Mouse (Mus musculus) forebrain, embryonic 15.5 days (tissue): ENCODE data around the gene Myo15. TPM values are rescaled to one million over a fixed set of nuclear protein-coding genes. Genes with fewer than 3 reads are reported as not detected.

Source experiments
- ATAC-seq: fragments of 200-750 bp; cut with Nextera tagmentation; replicated peaks from 2 replicates; pipeline ENCODE4 v1.8.0; 2017; ENCODE audit warnings: mild to moderate bottlenecking, moderate TSS enrichment, moderate library complexity
- H3K27ac ChIP-seq: fragments of 300-500 bp; sonication (generic); replicated peaks from 2 replicates; pipeline ENCODE4 v1.5.1; 2015; ENCODE audit warnings: mild to moderate bottlenecking, inconsistent platforms
- H3K27me3 ChIP-seq: fragments of 300-500 bp; sonication (generic); 2 replicates; pipeline ENCODE4 v1.6.1; 2015; ENCODE audit warnings: inconsistent platforms
- H3K36me3 ChIP-seq: fragments of 300-500 bp; sonication (generic); 2 replicates; pipeline ENCODE4 v1.6.1; 2015; ENCODE audit warnings: mild to moderate bottlenecking, inconsistent platforms
- H3K4me1 ChIP-seq: fragments of 300-500 bp; sonication (generic); 2 replicates; pipeline ENCODE4 v1.6.1; 2015; ENCODE audit warnings: inconsistent platforms
- H3K4me2 ChIP-seq: fragments of 300-500 bp; sonication (generic); replicated peaks from 2 replicates; pipeline ENCODE4 v1.6.1; 2015; ENCODE audit warnings: mild to moderate bottlenecking, inconsistent platforms
- H3K4me3 ChIP-seq: fragments of 300-500 bp; sonication (generic); 2 replicates; pipeline ENCODE4 v1.5.1; 2015; ENCODE audit warnings: mild to moderate bottlenecking, inconsistent platforms
- H3K9ac ChIP-seq: fragments of 300-500 bp; sonication (generic); replicated peaks from 2 replicates; pipeline ENCODE4 v1.6.1; 2015; ENCODE audit warnings: mild to moderate bottlenecking, inconsistent platforms
- H3K9me3 ChIP-seq: fragments of 300-500 bp; sonication (generic); 2 replicates; pipeline ENCODE4 v1.6.1; 2016; ENCODE audit warnings: inconsistent platforms
- WGBS: fragments of 180-500 bp; shearing (Covaris S2); methylation state at CpG from one replicate; pipeline ENCODE4 v1.1.7; 2015; ENCODE audit warnings: mixed read lengths; 5-methylcytosine and 5-hydroxymethylcytosine counted together
- polyA plus RNA-seq: library from polyadenylated mRNA; unstranded; fragments of >200 nt; fragmentation: Nextera tagmentation; extraction: Ambion mirVana; gene quantifications from 2 replicates; pipeline ENCODE4 v1.2.1, GENCODE M21; 2015

Myo15 gene
- polyA plus RNA-seq, 1 experiment from 2014 or later: not detected

DNA sequence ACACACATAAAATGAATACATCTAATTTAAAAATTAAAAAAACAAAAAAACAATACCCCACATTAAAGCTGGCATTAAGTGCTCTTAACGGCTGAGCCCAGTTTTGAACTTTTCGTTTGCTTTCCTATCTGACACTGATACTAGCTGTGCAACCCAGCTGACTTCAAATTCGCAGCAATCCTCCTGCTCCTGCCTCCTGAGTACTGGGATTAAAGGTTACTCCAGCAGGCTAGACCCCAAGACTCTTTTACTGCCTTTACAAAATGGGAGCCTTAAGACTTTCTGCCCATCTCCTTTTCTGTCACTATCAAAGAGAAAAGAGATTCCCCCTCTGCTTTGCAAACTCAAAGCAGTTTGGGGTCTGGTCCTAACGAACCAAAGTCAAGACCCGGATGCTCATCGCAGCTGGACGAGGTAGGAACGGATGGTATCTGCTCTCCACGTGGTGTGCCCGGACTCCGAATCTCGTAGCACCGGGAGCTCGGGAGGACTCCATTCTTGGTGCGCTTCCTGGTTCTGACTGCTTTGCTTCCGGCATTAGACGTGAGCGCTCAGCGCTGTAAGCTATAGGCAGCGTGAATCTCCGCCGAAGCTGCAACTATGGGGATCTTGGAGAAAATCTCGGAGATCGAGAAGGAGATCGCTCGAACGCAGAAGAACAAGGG is 14.9 kb upstream of the Myo15 start, which contains the start of gene Drg2:
Gene Drg2, plus strand, starts transcription at position 512 of the 665 bp plus-strand sequence.
- peaks cover 27% of the 10 kb centered on the region for H3K36me3 ChIP-seq
- WGBS: 4% methylated on average over 27 of the region's 27 CpGs

DNA sequence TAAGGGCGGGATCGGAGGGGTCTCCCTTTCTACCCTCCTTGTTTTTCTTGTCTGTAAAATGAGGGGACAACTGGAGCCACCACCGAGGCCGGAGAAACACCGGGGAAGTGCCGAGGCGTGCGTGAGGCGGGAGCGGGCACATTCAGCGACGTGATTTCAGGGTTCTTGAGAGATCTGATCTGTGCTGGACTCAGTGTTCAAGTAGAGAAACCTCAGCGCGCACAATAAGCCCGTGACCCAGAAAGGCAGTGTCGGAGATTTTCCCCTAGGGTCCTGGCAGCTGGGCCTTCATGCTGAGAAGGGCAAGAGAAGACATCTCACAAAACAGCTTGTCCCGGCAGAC is 14.4 kb upstream of the Myo15 start:
- peaks cover 18% of the 10 kb centered on the region for H3K4me1 ChIP-seq
- WGBS: under 1% methylated on average over 17 of the region's 17 CpGs

More for the DNA sequence above, 14.9 kb upstream of the Myo15 start, which contains the start of gene Drg2:
- H3K9ac ChIP-seq: peak within 1 kb of the TSS; percentile 54
- H3K4me1 ChIP-seq: peaks cover 18% of the 10 kb centered on the region
- ATAC-seq: peak; percentile 96
- H3K9me3 ChIP-seq: no peaks in the 10 kb centered on the region
- peak within 1 kb of the TSS; percentile 51 for H3K4me3 ChIP-seq
- H3K27me3 ChIP-seq: no peaks in the 10 kb centered on the region
- peak within 1 kb of the TSS; percentile 53 for H3K27ac ChIP-seq
- peak within 1 kb of the TSS; percentile 58 for H3K4me2 ChIP-seq

DNA sequence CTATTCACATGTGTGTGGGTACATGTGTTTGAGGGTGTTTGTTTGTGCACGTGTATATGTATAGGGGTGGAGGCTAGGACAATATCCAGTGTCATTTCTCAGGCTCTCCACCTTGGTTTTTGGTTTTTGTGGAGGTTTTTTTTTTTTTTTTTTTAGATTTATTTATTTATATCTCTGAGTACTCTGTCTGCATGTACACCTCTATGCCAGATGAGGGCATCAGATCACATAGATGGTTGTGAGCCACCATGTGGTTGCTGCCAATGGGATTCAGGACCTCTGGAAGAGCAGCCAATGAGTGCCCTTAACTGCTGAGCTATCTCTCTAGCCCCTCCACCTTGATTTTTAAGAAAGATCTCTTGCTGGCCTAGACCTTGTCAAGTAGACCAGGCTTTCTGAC is 11.2 kb upstream of the Myo15 start:
- H3K27ac ChIP-seq: no peak overlapping the region
- no peaks in the 10 kb centered on the region for H3K27me3 ChIP-seq
- peaks cover 64% of the 10 kb centered on the region for H3K36me3 ChIP-seq
- ATAC-seq: no peak
- no peak overlapping the region for H3K4me3 ChIP-seq
- peaks cover 18% of the 10 kb centered on the region for H3K4me1 ChIP-seq
- H3K4me2 ChIP-seq: no peak overlapping the region
- no peak overlapping the region for H3K9ac ChIP-seq
- no peaks in the 10 kb centered on the region for H3K9me3 ChIP-seq
- 94% methylated on average over 1 of the region's 1 CpGs for WGBS

More for the DNA sequence above, 14.4 kb upstream of the Myo15 start:
- Histone ChIP-seq H3K9ac (peak overlapping the region; percentile 54), H3K36me3 (peaks cover 32% of the 10 kb centered on the region), H3K27me3 (no peaks in the 10 kb centered on the region), H3K4me2 (peak overlapping the region; percentile 58), H3K9me3 (no peaks in the 10 kb centered on the region), H3K4me3 (peak overlapping the region; percentile 51), H3K27ac (peak overlapping the region; percentile 53)
- ATAC-seq: no peak; the same call in 1 of the 2 replicates

DNA sequence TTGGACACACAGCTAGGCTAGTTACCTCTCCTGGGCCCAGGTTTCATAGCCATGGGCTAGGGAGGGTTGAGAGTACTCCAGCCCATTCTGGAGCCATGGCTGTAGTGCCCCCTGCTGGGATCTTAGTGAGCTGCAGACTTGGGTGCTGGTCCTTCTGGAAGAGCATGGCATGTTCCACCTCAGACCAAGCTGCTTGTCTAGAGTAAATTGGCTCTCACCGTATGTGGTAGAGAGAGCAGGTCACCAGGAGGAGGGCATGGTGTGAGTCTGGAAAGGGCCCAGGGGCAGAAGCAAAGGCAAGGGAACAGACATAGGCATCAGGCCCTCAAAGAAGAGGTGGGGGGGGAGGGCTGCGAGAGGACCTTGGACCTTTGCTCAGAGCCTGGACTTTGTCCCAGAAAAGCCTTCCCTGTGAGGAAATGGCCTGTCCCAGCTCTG is 3.2 kb upstream of the Myo15 start:
- Histone ChIP-seq H3K4me2 (no peak overlapping the region), H3K4me1 (no peaks in the 10 kb centered on the region), H3K27ac (no peak overlapping the region), H3K9ac (no peak overlapping the region), H3K36me3 (peaks cover 83% of the 10 kb centered on the region), H3K27me3 (no peaks in the 10 kb centered on the region), H3K4me3 (no peak overlapping the region), H3K9me3 (no peaks in the 10 kb centered on the region)
- no peak for ATAC-seq
- 93% methylated on average over 2 of the region's 2 CpGs for WGBS

DNA sequence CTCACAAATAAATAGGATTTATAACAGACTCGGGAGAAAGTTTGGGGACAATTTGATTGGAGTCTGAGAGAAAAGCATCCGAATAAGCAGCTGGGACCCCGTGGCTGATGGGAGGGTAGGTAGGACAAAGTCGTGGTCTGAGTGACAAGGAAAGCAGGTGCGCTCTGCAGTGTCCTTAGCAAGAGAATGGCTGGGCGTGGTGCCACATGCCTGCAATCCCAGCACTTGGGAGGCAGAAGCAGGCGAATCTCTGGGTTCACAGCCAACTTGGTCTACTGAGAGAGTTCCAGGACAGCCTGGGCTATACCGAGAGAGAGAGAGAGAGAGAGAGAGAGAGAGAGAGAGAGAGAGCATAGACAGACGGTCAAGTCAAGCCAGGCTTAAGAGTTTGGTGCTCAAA is 1.6 kb downstream of the Myo15 start:
- 87% methylated on average over 9 of the region's 9 CpGs for WGBS
- Histone ChIP-seq H3K9ac (no peak overlapping the region), H3K36me3 (peaks cover 40% of the 10 kb centered on the region), H3K27me3 (no peaks in the 10 kb centered on the region), H3K4me1 (no peaks in the 10 kb centered on the region), H3K27ac (no peak overlapping the region), H3K4me3 (no peak overlapping the region), H3K9me3 (no peaks in the 10 kb centered on the region), H3K4me2 (no peak overlapping the region)
- no peak for ATAC-seq

DNA sequence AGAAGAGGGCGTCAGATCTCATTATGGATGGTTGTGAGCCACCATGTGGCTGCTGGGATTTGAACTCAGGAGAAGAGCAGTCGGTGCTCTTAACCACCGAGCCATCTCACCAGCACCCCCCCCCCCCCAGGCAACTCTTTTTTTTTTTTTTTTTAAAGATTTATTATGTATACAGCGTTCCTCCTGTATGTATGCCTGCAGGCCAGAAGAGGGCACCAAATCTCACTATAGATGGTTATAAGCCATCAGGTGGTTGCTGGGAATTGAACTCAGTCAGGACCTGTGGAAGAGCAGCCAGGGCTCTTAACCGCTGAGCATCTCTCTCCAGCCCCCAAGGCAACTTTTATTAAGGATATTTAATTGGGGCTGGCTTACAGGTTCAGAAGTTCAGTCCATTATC is 5.4 kb downstream of the Myo15 start:
- 88% methylated on average over 5 of the region's 5 CpGs for WGBS
- no peak overlapping the region for H3K4me2 ChIP-seq
- no peaks in the 10 kb centered on the region for H3K27me3 ChIP-seq
- H3K9me3 ChIP-seq: no peaks in the 10 kb centered on the region
- no peak overlapping the region for H3K9ac ChIP-seq
- no peak overlapping the region for H3K4me3 ChIP-seq
- no peaks in the 10 kb centered on the region for H3K4me1 ChIP-seq
- H3K27ac ChIP-seq: no peak overlapping the region
- peaks cover 6% of the 10 kb centered on the region; the same call in 1 of the 2 replicates for H3K36me3 ChIP-seq
- no peak for ATAC-seq

DNA sequence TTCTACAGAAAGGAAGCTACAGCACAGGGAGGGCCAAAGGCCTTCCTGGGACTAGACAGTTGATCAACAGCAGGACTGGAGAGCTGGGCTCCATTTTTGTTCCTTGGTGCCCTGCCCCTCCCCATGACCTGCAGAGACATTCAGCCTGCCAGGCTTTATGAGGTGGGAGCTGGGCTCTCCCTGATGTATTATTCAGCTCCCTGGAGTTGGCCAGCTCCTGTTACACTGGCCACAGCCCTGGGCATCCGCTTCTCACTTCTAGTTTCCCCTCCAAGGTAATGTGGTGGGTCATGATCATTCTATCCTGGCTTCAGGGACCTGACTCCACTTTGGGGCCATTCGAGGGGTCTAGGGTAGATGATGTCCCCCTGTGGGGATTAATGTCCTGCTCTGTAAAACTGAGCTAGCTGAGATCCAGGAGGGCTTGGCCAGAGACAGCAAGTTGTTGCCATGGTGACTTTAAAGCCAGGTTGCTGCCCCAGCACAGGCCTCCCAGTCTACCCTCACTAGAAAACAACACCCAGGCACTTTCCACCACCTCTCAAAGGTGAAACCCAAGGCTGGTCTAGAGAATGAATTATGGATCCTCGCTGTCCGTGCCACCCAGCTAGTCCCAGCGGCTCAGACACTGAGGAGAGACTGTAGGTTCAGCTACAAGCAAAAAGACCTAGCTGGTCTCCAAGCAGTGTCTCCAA is 6.7 kb downstream of the Myo15 start:
- Histone ChIP-seq H3K4me1 (no peaks in the 10 kb centered on the region), H3K9me3 (no peaks in the 10 kb centered on the region), H3K9ac (no peak overlapping the region), H3K27ac (no peak overlapping the region), H3K4me3 (no peak overlapping the region), H3K4me2 (no peak overlapping the region), H3K27me3 (no peaks in the 10 kb centered on the region), H3K36me3 (no peaks in the 10 kb centered on the region)
- ATAC-seq: no peak
- WGBS: 86% methylated on average over 5 of the region's 5 CpGs

DNA sequence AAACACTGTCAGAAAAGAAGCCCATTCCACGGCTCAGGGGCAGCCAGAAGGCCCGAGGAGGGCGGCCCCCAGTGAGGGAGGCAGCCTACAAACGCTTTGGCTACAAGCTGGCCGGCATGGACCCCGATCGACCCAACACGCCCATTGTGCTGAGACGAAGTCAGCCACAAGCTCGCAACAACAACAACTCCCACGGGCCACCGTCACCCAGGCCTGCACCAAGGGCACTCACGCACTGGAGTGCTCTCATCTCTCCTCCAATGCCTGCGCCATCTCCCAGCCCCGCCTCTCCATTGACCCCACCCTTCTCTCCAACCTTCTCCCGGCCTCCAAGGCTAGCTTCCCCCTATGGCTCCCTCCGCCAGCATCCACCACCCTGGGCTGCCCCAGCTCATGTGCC is 9.0 kb downstream of the Myo15 start:
- H3K27me3 ChIP-seq: no peaks in the 10 kb centered on the region
- H3K4me3 ChIP-seq: no peak overlapping the region
- H3K36me3 ChIP-seq: no peaks in the 10 kb centered on the region
- no peak for ATAC-seq
- H3K27ac ChIP-seq: no peak overlapping the region
- H3K4me2 ChIP-seq: no peak overlapping the region
- H3K9me3 ChIP-seq: no peaks in the 10 kb centered on the region
- no peak overlapping the region for H3K9ac ChIP-seq
- H3K4me1 ChIP-seq: no peaks in the 10 kb centered on the region
- WGBS: 47% methylated on average over 17 of the region's 17 CpGs

DNA sequence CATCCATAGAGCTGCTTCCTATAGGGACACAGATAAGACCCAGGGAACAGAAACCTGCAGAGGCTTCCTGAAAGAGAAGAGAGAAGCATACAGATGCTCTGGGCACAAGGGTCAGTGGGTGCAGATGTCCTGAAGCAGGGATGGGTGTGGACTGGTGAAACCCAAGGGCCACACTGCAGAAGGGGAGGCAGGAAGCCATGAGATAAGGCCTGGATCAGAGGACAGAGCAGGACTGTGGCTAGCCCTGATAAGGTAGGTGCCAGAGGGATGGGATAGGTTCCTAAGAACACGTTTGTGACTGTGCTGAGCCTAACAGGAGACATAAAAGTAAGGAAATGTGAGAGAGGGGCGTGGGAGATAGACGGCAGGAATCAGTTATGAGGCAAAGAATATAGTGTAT is 17.1 kb downstream of the Myo15 start:
- no peaks in the 10 kb centered on the region for H3K36me3 ChIP-seq
- no peak overlapping the region for H3K27ac ChIP-seq
- H3K4me3 ChIP-seq: no peak overlapping the region
- no peaks in the 10 kb centered on the region for H3K9me3 ChIP-seq
- ATAC-seq: no peak
- H3K4me2 ChIP-seq: no peak overlapping the region
- H3K4me1 ChIP-seq: no peaks in the 10 kb centered on the region
- no peak overlapping the region for H3K9ac ChIP-seq
- WGBS: 64% methylated on average over 3 of the region's 3 CpGs
- no peaks in the 10 kb centered on the region for H3K27me3 ChIP-seq

DNA sequence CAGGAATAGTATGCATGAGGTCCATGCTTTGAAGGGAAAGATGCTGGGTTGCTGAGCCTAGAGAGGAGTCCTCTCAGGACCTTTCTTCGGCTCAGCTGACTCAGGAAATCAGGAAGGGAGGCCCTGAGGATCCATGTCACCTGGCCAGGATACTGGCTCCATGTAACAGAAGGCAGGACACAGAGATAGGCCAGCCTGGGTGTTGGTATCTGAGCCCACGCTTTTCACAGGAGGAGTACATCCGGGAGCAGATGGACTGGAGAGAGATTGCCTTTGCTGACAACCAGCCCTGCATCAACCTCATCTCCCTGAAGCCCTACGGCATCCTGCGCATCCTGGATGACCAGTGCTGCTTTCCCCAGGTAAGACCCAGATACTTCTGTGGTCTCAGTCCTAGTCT is 23.6 kb downstream of the Myo15 start:
- WGBS: 91% methylated on average over 5 of the region's 5 CpGs

DNA sequence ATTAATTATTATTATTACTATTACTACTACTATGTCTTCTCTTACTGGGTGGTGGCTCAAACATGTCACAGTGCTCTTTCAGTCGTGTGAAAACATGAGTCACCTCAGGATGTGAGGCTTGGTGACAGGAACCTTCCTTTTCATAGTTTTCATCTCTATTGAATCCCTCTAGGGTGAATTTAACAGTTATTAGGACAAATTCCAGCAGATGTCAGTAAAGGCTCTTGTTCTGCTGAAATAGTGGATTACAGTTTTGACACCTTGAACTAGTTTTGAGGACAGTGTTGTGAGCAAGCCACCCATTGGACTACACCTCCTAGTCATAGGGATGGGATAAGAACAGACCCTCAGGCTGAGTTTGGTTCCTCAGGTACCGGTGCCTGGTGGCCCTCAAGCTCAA is 26.6 kb downstream of the Myo15 start:
- Histone ChIP-seq H3K4me3 (no peak overlapping the region), H3K27ac (no peak overlapping the region), H3K27me3 (no peaks in the 10 kb centered on the region), H3K36me3 (no peaks in the 10 kb centered on the region), H3K4me2 (no peak overlapping the region), H3K9me3 (no peaks in the 10 kb centered on the region), H3K4me1 (no peaks in the 10 kb centered on the region), H3K9ac (no peak overlapping the region)
- no peak for ATAC-seq
- 73% methylated on average over 2 of the region's 2 CpGs for WGBS

More for the DNA sequence above, 23.6 kb downstream of the Myo15 start:
- Histone ChIP-seq H3K4me1 (no peaks in the 10 kb centered on the region), H3K4me3 (no peak overlapping the region), H3K36me3 (no peaks in the 10 kb centered on the region), H3K4me2 (no peak overlapping the region), H3K27me3 (no peaks in the 10 kb centered on the region), H3K9ac (no peak overlapping the region), H3K9me3 (no peaks in the 10 kb centered on the region), H3K27ac (no peak overlapping the region)
- ATAC-seq: no peak

DNA sequence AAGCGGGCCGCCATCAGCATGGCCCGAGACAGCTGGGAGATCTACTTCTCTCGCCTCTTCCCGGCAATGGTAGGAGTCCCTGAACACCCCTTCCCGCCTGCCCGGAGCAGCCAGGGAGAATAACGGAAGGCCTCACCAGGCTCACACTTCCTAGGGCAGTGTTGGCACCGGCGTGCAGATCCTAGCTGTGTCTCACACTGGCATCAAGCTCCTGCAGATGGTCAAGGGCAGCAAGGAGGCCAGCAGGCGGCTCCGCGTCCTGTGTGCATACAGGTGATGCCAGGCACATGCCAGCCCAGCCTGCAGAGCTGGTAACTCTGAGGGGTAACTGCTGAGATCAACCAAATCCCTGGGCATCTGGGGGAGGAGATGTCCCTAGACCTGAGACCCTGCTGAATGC is 38.1 kb downstream of the Myo15 start:
- Histone ChIP-seq H3K4me3 (no peak overlapping the region), H3K27me3 (peaks cover 25% of the 10 kb centered on the region), H3K4me2 (no peak overlapping the region), H3K27ac (no peak overlapping the region), H3K4me1 (peaks cover 10% of the 10 kb centered on the region), H3K9ac (no peak overlapping the region), H3K9me3 (no peaks in the 10 kb centered on the region), H3K36me3 (no peaks in the 10 kb centered on the region)
- WGBS: 84% methylated on average over 13 of the region's 13 CpGs
- ATAC-seq: no peak
